Mouse (Mus musculus) limb, embryonic 15.5 days (tissue): ENCODE measurements around the gene Sytl1. TPM values are rescaled to one million over a fixed set of nuclear protein-coding genes. Genes with fewer than 3 reads are reported as not detected.

Experiments used
- ATAC-seq: fragments of 200-750 bp; cut with Nextera tagmentation; 2 replicates; pipeline ENCODE4 v1.8.0; 2017; ENCODE audit warnings: low read depth, moderate TSS enrichment; ENCODE audit not compliant: insufficient number of reproducible peaks, low FRiP score, low TSS enrichment
- H3K27ac ChIP-seq: fragments of 300-500 bp; sonication (generic); 2 replicates; pipeline ENCODE4 v1.5.1; 2015; ENCODE audit warnings: moderate library complexity, mild to moderate bottlenecking, inconsistent platforms
- H3K27me3 ChIP-seq: fragments of 300-500 bp; sonication (generic); 2 replicates; pipeline ENCODE4 v1.6.1; 2015; ENCODE audit warnings: inconsistent platforms
- H3K36me3 ChIP-seq: fragments of 300-500 bp; sonication (generic); 2 replicates; pipeline ENCODE4 v1.6.1; 2015; ENCODE audit warnings: inconsistent platforms
- H3K4me1 ChIP-seq: fragments of 300-500 bp; sonication (generic); 2 replicates; pipeline ENCODE4 v1.6.1; 2015; ENCODE audit warnings: inconsistent platforms
- H3K4me2 ChIP-seq: fragments of 300-500 bp; sonication (generic); 2 replicates; pipeline ENCODE4 v1.6.1; 2015; ENCODE audit warnings: mild to moderate bottlenecking, inconsistent platforms
- H3K4me3 ChIP-seq: fragments of 300-500 bp; sonication (generic); 2 replicates; pipeline ENCODE4 v1.5.1; 2015; ENCODE audit warnings: mild to moderate bottlenecking, inconsistent platforms
- H3K9ac ChIP-seq: fragments of 300-500 bp; sonication (generic); 2 replicates; pipeline ENCODE4 v1.6.1; 2015; ENCODE audit warnings: inconsistent platforms
- H3K9me3 ChIP-seq: fragments of 300-500 bp; sonication (generic); 2 replicates; pipeline ENCODE4 v1.6.1; 2016; ENCODE audit warnings: inconsistent platforms
- WGBS: fragments of 180-500 bp; shearing (Covaris S2); methylation state at CpG from one replicate; pipeline ENCODE4 v1.1.7; 2015; 5-methylcytosine and 5-hydroxymethylcytosine counted together
- polyA plus RNA-seq: library from polyadenylated mRNA; unstranded; fragments of >200 nt; fragmentation: Nextera tagmentation; extraction: Ambion mirVana; gene quantifications from 2 replicates; pipeline ENCODE4 v1.2.1, GENCODE M21; 2015

Gene Sytl1
- polyA plus RNA-seq, 1 experiment from 2014 or later, result 54.1 TPM

DNA sequence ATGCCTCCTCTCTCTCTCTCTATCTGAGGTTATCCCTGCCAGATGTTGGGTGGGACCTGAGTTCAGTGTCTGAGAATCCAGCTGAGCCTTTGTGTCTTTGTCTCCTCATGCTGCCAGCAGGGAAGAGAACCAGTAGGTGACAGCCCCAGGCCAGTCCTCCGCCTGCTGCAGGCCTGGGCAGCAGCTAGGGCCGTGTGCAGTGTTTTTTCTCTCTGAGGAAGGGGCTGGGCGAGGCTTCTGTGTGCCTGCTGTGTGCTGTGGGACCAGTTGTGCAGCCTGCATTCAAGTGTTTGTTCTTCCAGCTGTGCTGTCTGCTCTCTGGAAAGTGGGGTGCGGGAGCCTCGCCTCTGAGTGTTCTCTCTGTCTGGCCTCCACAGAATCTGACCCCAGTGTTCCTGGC is 39.0 kb downstream of the Sytl1 start:
- Histone ChIP-seq H3K27me3 (peaks cover 17% of the 10 kb centered on the region; the same call in 1 of the 2 replicates), H3K36me3 (no peaks in the 10 kb centered on the region), H3K4me3 (no peak overlapping the region), H3K9ac (no peak overlapping the region), H3K4me1 (peaks cover 17% of the 10 kb centered on the region), H3K4me2 (no peak overlapping the region), H3K27ac (no peak overlapping the region), H3K9me3 (no peaks in the 10 kb centered on the region)
- ATAC-seq, result no peak
- WGBS, result 57% methylated on average over 5 of the region's 5 CpGs

DNA sequence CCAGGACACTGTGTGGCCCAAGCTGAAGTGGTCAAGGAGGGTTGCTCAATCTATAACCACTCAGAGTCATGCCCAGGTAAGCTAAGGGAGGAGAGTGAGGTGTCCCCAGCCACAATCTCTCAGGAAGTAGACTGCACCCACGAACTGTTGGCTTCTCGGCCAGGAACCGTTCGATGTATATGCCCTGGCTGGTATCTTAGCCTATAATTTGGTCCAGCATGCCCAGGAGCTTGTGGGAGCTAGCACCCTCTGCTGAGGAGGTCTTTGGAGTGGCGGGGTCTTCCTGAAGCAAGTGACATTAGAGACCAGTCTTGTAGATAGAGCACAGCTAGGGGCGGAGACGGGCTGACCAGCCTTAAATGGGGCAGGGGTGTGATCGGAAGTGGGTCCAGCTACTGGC is 41.2 kb downstream of the Sytl1 start:
- Histone ChIP-seq H3K4me1 (peaks cover 17% of the 10 kb centered on the region), H3K27me3 (peaks cover 21% of the 10 kb centered on the region; the same call in 1 of the 2 replicates), H3K36me3 (no peaks in the 10 kb centered on the region), H3K27ac (no peak overlapping the region), H3K4me2 (no peak overlapping the region), H3K4me3 (no peak overlapping the region), H3K9me3 (no peaks in the 10 kb centered on the region), H3K9ac (no peak overlapping the region)
- 86% methylated on average over 8 of the region's 8 CpGs for WGBS
- no peak for ATAC-seq

DNA sequence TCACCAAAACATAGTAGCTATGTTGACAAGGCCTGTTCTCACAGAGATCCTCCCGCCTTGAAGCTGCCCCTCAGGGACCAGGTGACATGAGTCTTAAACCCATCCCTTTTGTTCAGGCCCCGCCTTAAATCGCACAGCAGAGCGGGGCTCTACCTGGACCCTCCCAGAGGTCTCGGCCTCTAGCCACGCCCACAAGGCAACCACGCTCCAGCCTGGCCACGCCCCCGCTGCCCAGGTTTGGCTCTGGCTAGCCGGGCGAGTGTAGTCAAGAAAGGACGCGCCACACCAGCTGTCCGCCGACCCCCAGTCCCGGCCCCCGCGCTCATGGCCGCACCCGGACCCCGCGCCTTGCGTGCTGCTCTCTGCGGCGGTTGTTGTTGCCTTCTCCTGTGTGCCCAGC is 42.3 kb downstream of the Sytl1 start:
- H3K9me3 ChIP-seq, result no peaks in the 10 kb centered on the region
- no peaks in the 10 kb centered on the region for H3K36me3 ChIP-seq
- H3K4me3 ChIP-seq, result peak overlapping the region; percentile 38
- peaks cover 17% of the 10 kb centered on the region for H3K4me1 ChIP-seq
- H3K4me2 ChIP-seq, result peak overlapping the region; percentile 80
- 3% methylated on average over 25 of the region's 25 CpGs for WGBS
- no peak overlapping the region for H3K27ac ChIP-seq
- no peak for ATAC-seq
- H3K9ac ChIP-seq, result peak overlapping the region; percentile 29; the same call in 1 of the 2 replicates
- H3K27me3 ChIP-seq, result peaks cover 21% of the 10 kb centered on the region; the same call in 1 of the 2 replicates

DNA sequence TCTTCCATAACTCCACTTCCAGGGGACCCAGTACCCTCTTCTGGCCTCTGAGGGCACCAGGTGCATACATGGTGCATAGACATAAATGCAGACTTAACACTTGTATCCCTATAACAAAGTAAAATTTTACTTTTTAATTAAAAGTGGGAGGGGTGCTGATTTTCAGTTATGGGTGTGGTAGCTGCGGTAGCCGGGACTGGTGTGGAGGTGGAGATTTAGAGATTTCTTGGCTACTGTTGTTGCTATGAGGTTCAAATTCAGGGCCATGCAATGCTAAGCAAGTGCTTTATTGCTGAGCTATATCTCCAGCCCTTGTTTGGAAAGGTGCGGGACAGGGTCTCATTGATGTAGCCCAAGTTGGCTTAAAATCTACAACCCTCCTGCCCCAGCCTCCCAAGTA is 44.2 kb downstream of the Sytl1 start:
- WGBS, result 84% methylated on average over 3 of the region's 3 CpGs
- Histone ChIP-seq H3K27ac (no peak overlapping the region), H3K9ac (no peak overlapping the region), H3K36me3 (no peaks in the 10 kb centered on the region), H3K4me1 (peaks cover 12% of the 10 kb centered on the region), H3K4me3 (no peak overlapping the region), H3K4me2 (no peak overlapping the region), H3K27me3 (peaks cover 25% of the 10 kb centered on the region; the same call in 1 of the 2 replicates), H3K9me3 (no peaks in the 10 kb centered on the region)
- no peak for ATAC-seq

DNA sequence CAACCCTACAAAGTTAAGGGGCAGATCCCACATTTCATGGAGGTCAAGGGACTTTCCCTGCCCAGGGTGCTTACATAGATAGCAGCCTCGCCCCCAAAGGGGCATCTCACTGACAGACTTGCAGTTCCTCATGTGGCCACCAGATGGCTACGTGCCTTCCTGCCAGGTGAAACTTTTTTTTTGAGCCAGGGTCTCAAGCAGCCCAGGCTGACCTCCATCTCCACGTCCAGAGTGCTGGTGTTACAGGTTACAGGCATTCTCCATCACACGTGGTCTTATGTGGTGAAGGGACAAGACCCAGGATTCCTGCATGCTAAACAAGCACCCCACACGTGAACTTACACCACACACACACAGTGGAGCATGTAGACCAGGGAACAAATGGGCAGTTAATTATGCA is 45.3 kb downstream of the Sytl1 start:
- H3K4me3 ChIP-seq, result no peak overlapping the region
- peaks cover 34% of the 10 kb centered on the region for H3K27me3 ChIP-seq
- no peaks in the 10 kb centered on the region for H3K36me3 ChIP-seq
- H3K9ac ChIP-seq, result no peak overlapping the region
- no peaks in the 10 kb centered on the region for H3K9me3 ChIP-seq
- WGBS, result 4% methylated on average over 5 of the region's 5 CpGs
- H3K4me1 ChIP-seq, result peaks cover 21% of the 10 kb centered on the region
- H3K27ac ChIP-seq, result no peak overlapping the region
- no peak overlapping the region for H3K4me2 ChIP-seq
- ATAC-seq, result no peak

DNA sequence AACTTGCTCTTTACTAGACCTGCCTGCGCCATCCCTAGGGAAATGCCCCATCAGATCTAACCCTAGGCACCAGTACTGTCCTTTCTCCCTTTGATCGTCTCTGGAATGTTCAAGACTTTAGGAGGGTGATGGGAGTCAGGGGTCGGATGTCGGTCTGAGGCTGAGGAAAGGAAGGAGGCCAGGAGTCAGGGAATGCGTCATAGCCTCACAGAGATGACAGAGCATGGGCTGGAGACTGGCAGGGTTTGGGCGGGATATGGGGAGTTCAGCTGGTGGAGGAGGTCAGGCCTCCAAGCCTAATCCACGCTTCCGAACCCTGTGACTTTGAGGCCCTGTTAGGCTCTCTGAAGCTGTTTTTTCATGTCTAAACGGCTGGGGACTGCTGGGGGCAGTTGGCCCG is 49.3 kb downstream of the Sytl1 start:
- H3K4me2 ChIP-seq, result peak overlapping the region; percentile 99
- H3K27me3 ChIP-seq, result peaks cover 39% of the 10 kb centered on the region
- no peak overlapping the region for H3K27ac ChIP-seq
- peak overlapping the region; percentile 63; the same call in 1 of the 2 replicates for H3K4me3 ChIP-seq
- WGBS, result 16% methylated on average over 10 of the region's 10 CpGs
- no peaks in the 10 kb centered on the region for H3K36me3 ChIP-seq
- H3K4me1 ChIP-seq, result peaks cover 24% of the 10 kb centered on the region
- no peak for ATAC-seq
- H3K9ac ChIP-seq, result no peak overlapping the region
- H3K9me3 ChIP-seq, result no peaks in the 10 kb centered on the region

DNA sequence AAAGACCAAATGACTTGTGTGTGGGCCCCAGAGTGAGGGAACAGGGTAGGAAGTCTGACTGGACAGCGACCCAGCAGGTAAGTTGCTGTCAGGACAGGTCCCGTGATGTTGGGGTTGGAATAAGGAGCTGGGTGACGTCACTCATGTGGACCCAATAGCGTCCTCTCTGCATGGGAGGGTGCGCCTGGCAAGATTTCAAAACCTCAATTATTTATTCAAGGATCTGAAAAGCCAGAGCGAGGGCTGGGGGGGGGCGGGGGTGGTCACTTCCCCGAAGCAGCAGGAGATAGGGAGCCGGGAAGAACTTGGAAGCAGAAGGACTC is 49.7 kb downstream of the Sytl1 start:
- no peaks in the 10 kb centered on the region for H3K36me3 ChIP-seq
- H3K4me1 ChIP-seq, result peaks cover 24% of the 10 kb centered on the region
- 0% methylated on average over 9 of the region's 9 CpGs for WGBS
- no peak overlapping the region for H3K27ac ChIP-seq
- peaks cover 37% of the 10 kb centered on the region for H3K27me3 ChIP-seq
- no peaks in the 10 kb centered on the region for H3K9me3 ChIP-seq
- ATAC-seq, result no peak
- H3K4me3 ChIP-seq, result peak overlapping the region; percentile 63
- H3K9ac ChIP-seq, result no peak overlapping the region
- peak overlapping the region; percentile 99 for H3K4me2 ChIP-seq

DNA sequence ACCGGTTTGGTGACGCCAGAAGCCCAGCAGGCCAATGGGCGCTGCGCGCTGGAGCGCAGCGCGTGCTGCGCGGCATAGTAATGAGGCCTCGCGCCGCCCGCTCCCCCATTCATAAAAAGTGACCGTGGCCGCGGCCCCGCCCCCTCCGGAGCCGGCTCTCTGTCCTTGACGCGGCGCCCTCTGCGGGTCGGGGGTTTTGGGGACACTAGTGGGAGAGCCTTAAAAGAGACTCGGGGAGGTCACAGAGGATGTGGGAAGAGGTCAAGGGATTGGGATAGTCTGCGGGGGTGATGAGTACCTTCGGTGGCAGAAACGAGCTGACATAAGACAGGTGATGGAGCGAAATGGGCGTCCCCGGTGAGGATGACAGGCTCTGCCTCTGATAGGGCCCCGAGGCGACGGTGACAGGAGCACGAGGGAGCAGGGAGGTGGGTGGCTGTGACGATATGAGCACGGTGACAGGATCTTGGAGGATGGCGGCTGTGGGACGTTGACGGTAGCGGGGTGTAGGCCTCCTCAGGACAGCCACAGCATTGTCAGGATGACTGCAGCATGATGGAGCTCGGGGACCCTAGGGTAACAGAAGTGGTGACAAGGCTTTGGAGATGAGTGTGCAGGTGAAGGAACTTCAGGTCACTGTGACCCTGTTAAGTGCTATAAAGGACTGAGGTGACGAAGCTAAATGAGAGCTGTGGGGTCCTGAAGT is 50.2 kb downstream of the Sytl1 start:
- Histone ChIP-seq H3K36me3 (no peaks in the 10 kb centered on the region), H3K9me3 (no peaks in the 10 kb centered on the region), H3K4me1 (peaks cover 24% of the 10 kb centered on the region), H3K27me3 (peaks cover 37% of the 10 kb centered on the region), H3K27ac (no peak overlapping the region), H3K9ac (peak overlapping the region; percentile 37; the same call in 1 of the 2 replicates), H3K4me3 (peak overlapping the region; percentile 63), H3K4me2 (peak overlapping the region; percentile 99)
- WGBS, result 1% methylated on average over 44 of the region's 44 CpGs
- peak; percentile 64; the same call in 1 of the 2 replicates for ATAC-seq

DNA sequence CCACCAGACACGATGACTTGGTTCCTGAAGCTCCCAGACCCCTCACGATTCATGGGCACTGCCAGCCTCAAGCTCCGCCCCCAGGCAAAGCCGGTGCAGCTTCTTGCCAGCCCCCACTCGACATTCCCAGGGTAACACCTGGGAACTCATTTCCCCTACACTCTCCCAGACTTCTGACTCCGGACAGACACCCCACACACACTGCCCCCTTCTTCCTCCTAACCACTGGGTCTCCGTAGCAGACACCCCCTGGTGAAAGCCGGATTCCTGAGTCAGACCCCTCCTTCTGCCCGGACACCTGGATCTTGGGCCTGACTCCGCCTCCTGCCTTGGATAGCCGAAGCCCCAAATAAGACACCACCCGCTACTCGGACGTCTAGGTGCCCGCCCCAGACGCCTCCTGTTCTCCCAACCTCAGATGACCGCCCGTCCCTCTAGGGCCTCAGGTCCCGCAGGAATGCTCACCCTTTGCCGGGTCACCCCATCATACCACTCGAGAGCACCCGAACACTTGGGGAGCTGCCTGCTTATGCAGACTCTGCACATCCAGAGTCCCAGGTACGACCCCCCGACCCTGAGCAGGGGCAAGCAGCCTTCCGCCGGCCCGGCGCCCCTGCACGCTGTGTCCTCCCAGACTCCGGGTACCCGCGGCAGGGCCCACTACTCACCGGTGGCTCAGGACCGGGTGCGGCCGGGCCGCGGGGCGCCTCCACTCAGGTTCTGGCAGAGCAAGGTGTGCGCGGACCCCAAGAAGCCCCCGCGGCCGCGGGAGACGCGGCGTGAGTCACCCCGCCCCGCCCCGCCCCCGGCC is 51.0 kb downstream of the Sytl1 start, which contains the start of the genes Cd164l2 and Gpr3:
TSS of gene Cd164l2 (plus strand) at position 381 of the 811 bp plus-strand sequence.
TSS of gene Gpr3 (minus strand) at position 786 of the 811 bp plus-strand sequence.
- H3K9me3 ChIP-seq, result no peaks in the 10 kb centered on the region
- peak; percentile 33; the same call in 1 of the 2 replicates for ATAC-seq
- no peak within 1 kb of the TSS for H3K27ac ChIP-seq
- no peaks in the 10 kb centered on the region for H3K36me3 ChIP-seq
- H3K4me1 ChIP-seq, result peaks cover 24% of the 10 kb centered on the region
- H3K27me3 ChIP-seq, result peaks cover 37% of the 10 kb centered on the region
- H3K4me2 ChIP-seq, result peak within 1 kb of the TSS; percentile 99
- 2% methylated on average over 51 of the region's 52 CpGs for WGBS
- H3K4me3 ChIP-seq, result peak within 1 kb of the TSS; percentile 63
- H3K9ac ChIP-seq, result peak within 1 kb of the TSS; percentile 37

DNA sequence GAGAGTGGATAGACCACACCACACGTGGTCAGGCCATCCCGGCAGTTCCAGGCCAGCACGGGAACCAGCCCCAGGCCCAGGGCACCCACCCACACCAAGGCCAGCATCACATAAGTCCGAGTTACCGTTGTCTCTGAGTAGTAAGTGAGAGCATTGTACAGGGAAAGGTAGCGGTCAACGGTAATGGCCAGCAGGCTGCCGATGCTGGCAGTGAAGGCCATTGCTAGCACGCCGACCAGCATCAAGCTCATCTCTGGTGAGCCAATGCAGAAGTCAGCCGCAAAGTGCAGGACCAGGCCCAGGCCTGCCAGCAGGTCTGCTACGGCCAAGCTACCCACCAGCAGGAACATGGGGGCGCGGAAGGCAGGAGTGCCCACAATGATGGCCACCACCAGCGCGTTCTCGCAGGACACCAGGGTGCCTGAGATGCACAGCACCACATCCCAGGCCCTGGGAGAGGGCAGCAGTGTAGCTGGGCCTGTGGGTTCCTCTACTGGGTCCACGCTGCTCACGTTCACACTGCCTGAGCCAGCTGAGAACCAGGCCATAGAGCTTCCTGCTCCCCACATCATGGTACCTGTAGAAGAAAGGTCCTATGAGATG is 52.0 kb downstream of the Sytl1 start:
- 94% methylated on average over 19 of the region's 19 CpGs for WGBS
- Histone ChIP-seq H3K4me2 (no peak overlapping the region), H3K9ac (no peak overlapping the region), H3K27me3 (peaks cover 37% of the 10 kb centered on the region), H3K27ac (no peak overlapping the region), H3K9me3 (no peaks in the 10 kb centered on the region), H3K36me3 (no peaks in the 10 kb centered on the region), H3K4me1 (peaks cover 25% of the 10 kb centered on the region), H3K4me3 (no peak overlapping the region)
- no peak for ATAC-seq

DNA sequence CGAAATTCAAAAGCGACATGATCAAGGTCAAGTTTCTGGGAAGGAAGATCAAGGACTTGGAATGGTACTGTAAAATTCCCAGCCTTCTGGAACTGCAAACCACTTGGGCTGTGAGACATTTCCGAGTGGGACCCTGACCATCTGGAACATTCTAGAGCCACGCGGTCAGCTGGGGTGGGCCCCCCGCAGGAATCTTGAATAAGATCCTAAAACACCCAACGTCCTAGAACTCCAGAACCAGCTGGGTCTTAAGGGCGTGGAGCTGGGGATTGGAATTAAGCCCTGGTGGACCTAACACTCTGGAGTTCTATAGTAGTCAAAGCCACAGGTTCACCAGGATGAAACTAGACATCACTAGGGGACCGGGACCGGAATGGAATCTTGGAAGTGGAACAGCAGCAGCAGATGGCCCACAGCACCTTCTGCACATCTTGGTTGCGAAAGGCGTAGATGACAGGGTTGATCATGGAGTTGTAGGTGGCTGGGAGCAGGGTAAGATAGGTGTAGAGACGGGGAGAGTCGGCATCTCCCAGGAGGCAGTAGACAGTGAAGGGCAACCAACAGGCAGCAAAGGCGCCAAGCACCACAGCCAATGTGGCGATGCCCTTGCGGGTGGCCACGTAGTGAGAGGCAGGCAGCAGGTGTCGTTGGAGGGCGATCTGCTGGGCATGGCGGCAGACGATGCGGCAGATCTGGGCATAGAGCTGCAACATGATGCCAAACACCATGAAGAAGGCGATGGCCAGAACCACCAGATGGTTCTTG is 52.7 kb downstream of the Sytl1 start:
- no peaks in the 10 kb centered on the region for H3K9me3 ChIP-seq
- H3K36me3 ChIP-seq, result no peaks in the 10 kb centered on the region
- no peak overlapping the region for H3K4me2 ChIP-seq
- ATAC-seq, result no peak
- H3K4me3 ChIP-seq, result no peak overlapping the region
- WGBS, result 93% methylated on average over 24 of the region's 24 CpGs
- peaks cover 26% of the 10 kb centered on the region for H3K4me1 ChIP-seq
- peaks cover 37% of the 10 kb centered on the region for H3K27me3 ChIP-seq
- no peak overlapping the region for H3K9ac ChIP-seq
- no peak overlapping the region for H3K27ac ChIP-seq
